Mouse (Mus musculus) embryonic facial prominence, embryonic 14.5 days (tissue): ENCODE measurements around the gene Mdga1. TPM values are rescaled to one million over a fixed set of nuclear protein-coding genes. Genes with fewer than 3 reads are reported as not detected.

ENCODE experiments used
- ATAC-seq: fragments of 200-750 bp; cut with Nextera tagmentation; 2 replicates; pipeline ENCODE4 v1.8.0; 2017; ENCODE audit warnings: low read depth, moderate number of reproducible peaks, moderate TSS enrichment
- DNase-seq: peaks from one replicate; pipeline ENCODE4 v3.0.0-alpha.2; 2015; ENCODE audit warnings: low spot score
- H3K27ac ChIP-seq: fragments of 300-500 bp; sonication (generic); replicated peaks from 2 replicates; pipeline ENCODE4 v1.5.1; 2014; ENCODE audit warnings: low read depth, mild to moderate bottlenecking, low read length, moderate library complexity
- H3K27me3 ChIP-seq: fragments of 300-500 bp; sonication (generic); replicated peaks from 2 replicates; pipeline ENCODE4 v1.6.1; 2014; ENCODE audit warnings: low read length; ENCODE audit not compliant: control insufficient read depth, insufficient read depth
- H3K36me3 ChIP-seq: fragments of 300-500 bp; sonication (generic); 2 replicates; pipeline ENCODE4 v1.6.1; 2014; ENCODE audit warnings: low read length, mixed read lengths; ENCODE audit not compliant: control insufficient read depth, insufficient read depth
- H3K4me1 ChIP-seq: fragments of 300-500 bp; sonication (generic); 2 replicates; pipeline ENCODE4 v1.6.1; 2014; ENCODE audit warnings: antibody characterized with exemption, low read length; ENCODE audit not compliant: control insufficient read depth, insufficient read depth
- H3K4me2 ChIP-seq: fragments of 300-500 bp; sonication (generic); 2 replicates; pipeline ENCODE4 v1.6.1; 2014; ENCODE audit warnings: low read depth, mild to moderate bottlenecking, low read length, moderate library complexity, mixed read lengths
- H3K4me3 ChIP-seq: fragments of 300-500 bp; sonication (generic); 2 replicates; pipeline ENCODE4 v1.5.1; 2014; ENCODE audit warnings: low read depth, mild to moderate bottlenecking, low read length
- H3K9ac ChIP-seq: fragments of 300-500 bp; sonication (generic); 2 replicates; pipeline ENCODE4 v1.6.1; 2014; ENCODE audit warnings: low read depth, mild to moderate bottlenecking, low read length, moderate library complexity, mixed read lengths
- H3K9me3 ChIP-seq: fragments of 300-500 bp; sonication (generic); 2 replicates; pipeline ENCODE4 v1.6.1; 2016; ENCODE audit warnings: low read length; ENCODE audit not compliant: control insufficient read depth
- WGBS: fragments of 180-500 bp; shearing (Covaris S2); extraction: QIAGEN DNeasy Blood & Tissue Kit; methylation state at CpG from one replicate; pipeline ENCODE4 v1.1.7; 2014; 5-methylcytosine and 5-hydroxymethylcytosine counted together
- polyA plus RNA-seq: library from polyadenylated mRNA; unstranded; fragments of >200 nt; fragmentation: Nextera tagmentation; extraction: Ambion mirVana; gene quantifications from 2 replicates; pipeline ENCODE4 v1.2.1, GENCODE M21; 2014

The Mdga1 gene
- polyA plus RNA-seq, 1 experiment from 2014 or later = 5.3 TPM

- Histone ChIP-seq H3K27me3 (no peaks in the 10 kb centered on the region), H3K9ac (peak within 1 kb of the TSS; percentile 97), H3K36me3 (no peaks in the 10 kb centered on the region), H3K27ac (peak within 1 kb of the TSS; percentile 97), H3K4me3 (peak within 1 kb of the TSS; percentile 95), H3K4me1 (peaks cover 26% of the 10 kb centered on the region), H3K9me3 (no peaks in the 10 kb centered on the region), H3K4me2 (peak within 1 kb of the TSS; percentile 74)
- DNase-seq (peak; percentile 97), ATAC-seq (peak; percentile 94)
- under 1% methylated on average over 30 of the region's 93 CpGs for WGBS
Measured at GRCm38 (mm10) chr17:30004203-30005102, 34.6 kb upstream of the Mdga1 start, which contains the start of gene Zfand3. Gene Zfand3, plus strand, starts transcription at chr17:30004733.

GRCm38 (mm10) chr17:29998566-29999295, 28.8 kb upstream of the Mdga1 start:
- ATAC-seq = no peak
- Histone ChIP-seq H3K4me2 (no peak overlapping the region), H3K9ac (no peak overlapping the region), H3K4me3 (no peak overlapping the region), H3K9me3 (no peaks in the 10 kb centered on the region), H3K27ac (no peak overlapping the region), H3K36me3 (no peaks in the 10 kb centered on the region), H3K27me3 (no peaks in the 10 kb centered on the region), H3K4me1 (0 out of 2 replicates have a peak, but pooled peaks cover 4% of the 10 kb centered on the region)
- 71% methylated on average over 20 of the region's 24 CpGs for WGBS
- no peak for DNase-seq

GRCm38 (mm10) chr17:29997726-29998125, 27.8 kb upstream of the Mdga1 start:
- H3K9ac ChIP-seq = no peak overlapping the region
- H3K27ac ChIP-seq = no peak overlapping the region
- no peaks in the 10 kb centered on the region for H3K36me3 ChIP-seq
- DNase-seq = no peak
- WGBS = 75% methylated on average over 7 of the region's 7 CpGs
- no peak for ATAC-seq
- no peak overlapping the region for H3K4me2 ChIP-seq
- no peaks in the 10 kb centered on the region for H3K27me3 ChIP-seq
- no peaks in the 10 kb centered on the region for H3K4me1 ChIP-seq
- H3K4me3 ChIP-seq = no peak overlapping the region
- H3K9me3 ChIP-seq = no peaks in the 10 kb centered on the region

- Histone ChIP-seq H3K27me3 (no peaks in the 10 kb centered on the region), H3K27ac (no peak overlapping the region), H3K4me3 (no peak overlapping the region), H3K36me3 (no peaks in the 10 kb centered on the region), H3K9ac (no peak overlapping the region), H3K4me2 (no peak overlapping the region), H3K4me1 (no peaks in the 10 kb centered on the region), H3K9me3 (no peaks in the 10 kb centered on the region)
- no peak for DNase-seq
- ATAC-seq = no peak
- WGBS = 87% methylated on average over 5 of the region's 5 CpGs
Measured at GRCm38 (mm10) chr17:29995986-29996385, 26.1 kb upstream of the Mdga1 start.

- ATAC-seq = no peak
- 77% methylated on average over 4 of the region's 4 CpGs for WGBS
Measured at GRCm38 (mm10) chr17:29994459-29994858, 24.6 kb upstream of the Mdga1 start.

GRCm38 (mm10) chr17:29994011-29994410, 24.1 kb upstream of the Mdga1 start:
- DNase-seq (no peak), ATAC-seq (no peak)
- H3K4me1 ChIP-seq = no peaks in the 10 kb centered on the region
- no peak overlapping the region for H3K4me2 ChIP-seq
- H3K9ac ChIP-seq = no peak overlapping the region
- no peaks in the 10 kb centered on the region for H3K27me3 ChIP-seq
- H3K9me3 ChIP-seq = no peaks in the 10 kb centered on the region
- H3K27ac ChIP-seq = no peak overlapping the region
- no peaks in the 10 kb centered on the region for H3K36me3 ChIP-seq
- no peak overlapping the region for H3K4me3 ChIP-seq
- WGBS = 64% methylated on average over 3 of the region's 3 CpGs

More at GRCm38 (mm10) chr17:29994459-29994858, 24.6 kb upstream of the Mdga1 start:
- Histone ChIP-seq H3K36me3 (no peaks in the 10 kb centered on the region), H3K4me1 (no peaks in the 10 kb centered on the region), H3K4me3 (no peak overlapping the region), H3K9ac (no peak overlapping the region), H3K27ac (no peak overlapping the region), H3K27me3 (no peaks in the 10 kb centered on the region), H3K9me3 (no peaks in the 10 kb centered on the region), H3K4me2 (no peak overlapping the region)
- no peak for DNase-seq

GRCm38 (mm10) chr17:29993488-29993887, 23.6 kb upstream of the Mdga1 start:
- DNase-seq = no peak
- Histone ChIP-seq H3K9ac (no peak overlapping the region), H3K9me3 (no peaks in the 10 kb centered on the region), H3K36me3 (no peaks in the 10 kb centered on the region), H3K4me1 (no peaks in the 10 kb centered on the region), H3K4me3 (no peak overlapping the region), H3K27ac (no peak overlapping the region), H3K27me3 (no peaks in the 10 kb centered on the region), H3K4me2 (no peak overlapping the region)
- WGBS = 68% methylated on average over 7 of the region's 8 CpGs
- no peak for ATAC-seq

- DNase-seq = no peak
- Histone ChIP-seq H3K36me3 (no peaks in the 10 kb centered on the region), H3K4me1 (no peaks in the 10 kb centered on the region), H3K9me3 (no peaks in the 10 kb centered on the region), H3K9ac (no peak overlapping the region), H3K4me2 (no peak overlapping the region), H3K27me3 (no peaks in the 10 kb centered on the region), H3K4me3 (no peak overlapping the region), H3K27ac (no peak overlapping the region)
- no peak for ATAC-seq
- 88% methylated on average over 2 of the region's 2 CpGs for WGBS
Measured at GRCm38 (mm10) chr17:29990845-29991244, 21.0 kb upstream of the Mdga1 start.
